Mouse (Mus musculus) spleen, postnatal 14 days (tissue): Measurements from ENCODE around the gene Dnmt3a.

ENCODE experiments used
- DNase-seq, 2 experiments: peaks; one replicate each; pipeline ENCODE4 v3.0.0; 2021 to 2022; ENCODE audit warnings: low spot score in 2 of 2

Dnmt3a gene

DNA sequence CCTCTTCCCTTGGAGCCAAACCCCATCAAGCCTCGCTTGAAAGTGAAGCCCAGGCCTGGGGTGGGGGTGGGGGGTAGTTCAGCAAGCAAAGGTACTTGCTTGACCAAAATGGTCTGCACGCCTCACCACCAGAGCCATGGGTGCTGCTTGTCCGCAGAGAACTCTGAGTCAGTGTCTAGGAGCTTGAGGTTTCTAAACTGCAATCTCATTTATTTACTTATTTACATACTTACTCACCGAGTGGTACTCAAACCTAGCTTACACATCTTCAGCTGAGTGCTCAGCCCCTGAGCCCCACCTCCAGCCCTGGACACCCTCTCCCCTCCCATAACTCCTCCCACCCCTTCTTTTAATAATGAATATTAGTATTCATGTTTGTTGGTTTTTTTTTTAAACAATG lies 48.6 kb downstream of the Dnmt3a start:
- no peak for DNase-seq

DNA sequence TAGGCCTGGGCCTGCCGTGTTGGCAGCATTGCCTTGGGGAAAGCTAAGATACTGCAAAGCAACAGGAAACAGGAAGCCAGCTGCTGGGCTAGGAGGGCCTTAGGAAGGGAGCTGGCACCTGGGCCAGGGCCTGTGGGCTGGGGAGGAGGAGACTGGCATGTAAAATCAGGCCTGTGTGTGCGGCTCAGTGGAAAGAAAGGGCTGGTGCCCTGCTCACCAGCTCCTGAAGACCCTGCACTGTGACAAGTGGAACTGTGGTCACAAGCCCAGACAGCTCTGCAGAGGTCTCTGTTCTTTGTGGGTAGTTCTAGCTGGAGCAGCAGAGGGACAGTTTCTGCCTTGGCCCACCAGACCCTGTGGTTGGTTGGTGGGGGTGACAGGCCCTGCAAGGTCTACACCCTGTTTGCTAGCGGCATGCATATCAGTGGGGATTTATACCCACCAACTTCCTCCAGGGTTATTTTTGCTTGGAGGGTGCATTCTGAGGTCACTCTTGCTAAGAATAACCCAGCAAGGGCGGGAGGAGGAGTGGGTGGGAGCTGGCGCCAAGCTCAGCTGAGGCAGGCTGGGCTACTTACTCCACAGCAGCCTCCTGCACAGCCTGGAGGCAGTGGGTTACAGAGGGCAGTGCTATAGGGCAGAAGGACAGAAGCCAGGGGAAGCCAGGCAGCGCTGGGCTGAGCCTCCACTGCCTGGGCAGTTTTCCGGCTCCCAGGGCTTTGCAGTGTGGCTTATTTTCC lies 50.1 kb downstream of the Dnmt3a start:
- peak in 1 of 2 experiments; percentile 26 for DNase-seq

DNA sequence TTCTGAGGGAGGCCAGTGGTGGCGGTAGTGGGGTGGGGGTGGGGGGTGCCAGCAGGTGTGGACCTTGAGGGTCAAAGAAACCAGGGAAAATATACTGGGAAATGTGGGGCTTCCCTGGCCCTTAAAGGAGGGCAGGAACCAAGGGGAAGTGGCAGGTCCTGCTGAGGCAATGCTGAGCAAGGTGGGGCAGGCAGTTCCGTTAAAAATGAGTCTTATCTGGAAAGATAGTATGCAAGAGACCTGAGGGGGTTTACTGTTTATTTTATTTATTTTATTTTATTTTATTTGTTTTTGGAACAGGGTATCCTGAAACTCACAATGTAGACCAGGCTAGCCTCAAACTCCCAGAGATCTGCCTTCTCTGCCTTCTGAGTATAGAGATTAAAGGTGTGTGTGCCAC lies 50.9 kb downstream of the Dnmt3a start:
- DNase-seq = no peak

DNA sequence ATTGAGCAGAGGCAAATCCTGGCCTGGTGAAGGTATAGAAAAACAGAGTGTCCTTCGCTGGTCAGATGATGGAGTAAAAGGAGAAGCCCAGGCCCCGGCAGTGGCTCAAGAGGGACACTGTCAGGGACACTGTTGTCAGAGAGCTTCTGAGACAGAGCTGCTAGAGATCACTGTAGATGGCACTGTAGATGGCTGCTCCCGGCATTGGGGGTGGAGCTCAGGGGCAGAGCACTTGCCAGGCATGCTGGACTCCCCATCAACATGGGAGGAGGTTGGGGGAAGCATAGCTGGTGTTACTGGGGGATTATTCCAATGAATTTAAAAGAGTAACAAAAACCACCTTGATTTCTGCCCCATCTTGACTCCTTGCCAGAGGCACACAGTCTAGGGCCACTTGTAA lies 51.4 kb downstream of the Dnmt3a start:
- DNase-seq = no peak

DNA sequence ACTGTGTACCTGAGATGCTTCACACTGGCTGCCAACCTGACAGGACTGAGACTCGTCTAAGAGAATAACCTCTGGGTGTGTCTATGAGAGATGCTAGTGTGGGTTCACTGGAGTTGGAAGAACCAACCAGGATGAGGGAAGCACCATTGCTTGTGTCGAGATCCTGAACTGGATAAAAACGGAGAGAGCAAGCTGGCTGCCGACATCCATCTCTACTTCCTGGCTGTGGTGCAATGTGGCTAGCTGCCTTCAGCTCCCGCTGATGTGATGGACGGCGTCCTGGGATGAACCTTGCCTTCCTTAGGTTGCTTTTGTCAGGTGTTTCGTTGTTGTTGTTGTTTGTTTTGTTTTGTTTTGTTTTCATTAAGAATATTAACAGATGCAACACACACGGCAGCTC lies 52.0 kb downstream of the Dnmt3a start:
- DNase-seq = no peak

DNA sequence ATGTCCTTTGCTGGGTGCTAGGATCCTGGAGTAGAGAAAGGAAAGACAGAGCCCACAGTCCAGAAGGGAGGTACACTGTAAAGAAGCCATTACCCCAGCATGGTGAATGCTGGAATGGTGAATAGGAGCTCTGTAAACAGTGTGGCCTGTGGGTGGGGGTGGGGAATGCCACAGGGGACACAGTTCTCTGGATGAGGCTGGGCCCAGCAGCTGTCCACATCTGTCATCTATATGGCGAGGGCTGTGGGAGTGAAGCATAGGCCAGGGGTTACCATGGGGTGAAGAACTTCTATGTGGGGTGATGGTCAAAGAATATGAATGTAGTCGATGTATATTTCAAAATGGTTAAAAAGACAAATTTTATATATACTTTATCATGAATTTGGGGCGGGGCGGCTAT lies 52.9 kb downstream of the Dnmt3a start:
- no peak for DNase-seq

DNA sequence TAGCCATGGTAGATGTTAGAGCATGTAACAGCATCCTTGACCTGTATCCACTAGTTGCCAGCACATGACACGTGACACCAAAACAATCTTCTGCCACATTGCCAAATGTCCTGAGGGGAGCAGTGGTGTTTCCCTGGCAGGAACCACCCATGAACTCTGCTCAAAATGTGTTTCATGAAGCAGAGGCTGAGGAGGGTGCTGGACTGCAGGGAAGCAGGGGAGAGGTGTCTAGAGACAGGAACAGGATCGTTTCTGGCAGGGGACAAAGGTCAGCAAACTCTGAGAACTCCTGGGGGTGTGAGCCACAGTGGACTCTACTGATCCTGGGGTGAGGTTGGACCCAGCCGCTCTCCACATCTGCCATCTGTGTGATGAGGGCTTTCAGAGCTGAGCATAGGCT lies 53.7 kb downstream of the Dnmt3a start:
- no peak for DNase-seq

DNA sequence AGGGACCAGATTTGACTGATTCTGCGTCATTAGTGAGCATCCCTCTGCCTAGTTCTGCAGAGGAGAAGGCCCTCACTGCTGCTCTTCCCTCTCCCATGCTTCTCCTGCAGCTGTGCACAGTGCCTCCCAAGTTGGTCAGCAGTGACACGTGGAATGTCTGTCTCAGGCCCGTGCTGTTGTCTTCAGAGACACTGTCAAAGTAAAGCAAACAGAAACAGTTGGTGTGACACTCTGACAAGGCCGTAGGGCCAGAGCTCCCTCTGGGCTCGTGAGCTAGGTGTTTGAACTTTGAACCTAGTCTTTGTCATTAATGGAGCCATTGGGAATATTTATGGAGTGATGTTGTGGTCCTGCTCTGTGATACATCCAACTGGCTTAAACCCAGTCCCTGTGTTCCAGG lies 54.2 kb downstream of the Dnmt3a start:
- no peak for DNase-seq

DNA sequence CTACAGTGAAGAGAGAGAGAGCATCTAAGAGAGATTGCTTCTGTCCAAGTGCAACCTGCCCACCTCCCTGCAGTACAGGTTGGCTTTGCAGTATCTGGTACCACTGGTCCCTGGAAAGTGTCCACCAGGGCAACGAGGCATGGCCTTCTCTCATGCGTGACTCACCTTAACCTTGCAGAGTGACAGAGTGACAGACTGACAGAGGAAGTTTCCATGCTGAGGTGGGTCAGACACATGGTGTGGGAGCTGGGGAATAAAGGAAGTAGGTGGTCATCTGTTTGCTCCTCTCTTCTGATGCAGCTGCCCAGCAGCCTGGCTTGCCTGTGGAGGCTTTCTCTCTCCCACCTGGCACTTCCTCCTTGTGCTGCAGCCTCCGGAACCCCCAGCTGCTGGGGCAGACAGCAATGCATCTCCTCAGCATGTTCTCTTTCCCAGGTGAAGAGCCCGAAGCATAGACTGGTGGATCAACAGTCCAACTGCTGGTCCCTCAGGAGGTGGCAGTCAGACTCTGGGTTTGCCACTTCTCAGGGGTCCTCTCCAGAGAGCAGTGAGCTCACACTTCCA lies 55.9 kb downstream of the Dnmt3a start:
- DNase-seq = no peak

DNA sequence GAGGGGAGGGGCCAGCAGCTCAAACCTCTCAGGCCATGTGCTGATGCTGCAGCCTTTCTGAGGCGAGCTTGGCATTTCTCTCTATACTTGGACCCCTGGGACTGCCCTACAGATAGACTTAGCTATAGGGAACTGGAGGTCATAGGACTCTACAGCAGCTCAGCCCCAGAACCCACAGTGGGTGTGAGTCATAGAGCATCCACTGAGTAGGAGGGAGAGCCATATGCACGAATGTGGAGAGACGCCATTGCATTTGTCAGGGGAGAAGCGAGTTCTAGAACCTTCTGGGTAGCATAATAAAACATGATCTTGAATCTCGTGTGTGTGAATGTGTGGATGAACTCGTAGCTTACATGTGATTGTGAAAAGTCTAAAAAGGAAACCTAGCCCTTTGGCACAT lies 56.4 kb downstream of the Dnmt3a start:
- no peak for DNase-seq

DNA sequence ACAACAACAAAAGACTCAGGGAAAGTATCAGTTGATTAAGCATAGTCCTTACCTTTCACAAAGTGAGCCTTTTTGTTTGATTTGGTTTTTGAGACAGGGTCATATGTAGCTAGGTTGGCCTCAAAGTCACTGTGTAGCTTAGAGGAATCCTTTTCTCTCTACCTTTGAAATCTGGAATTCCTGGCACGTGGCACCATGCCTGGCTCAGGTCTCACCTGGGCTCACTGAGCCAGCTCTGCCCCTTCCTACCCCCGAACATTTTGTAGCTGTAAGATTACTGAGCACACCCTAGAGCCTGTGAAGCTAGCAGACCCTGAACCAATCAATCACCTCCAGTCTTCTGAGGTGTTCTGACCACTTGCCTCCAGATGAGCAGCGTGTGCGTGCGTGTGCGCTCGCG lies 58.4 kb downstream of the Dnmt3a start:
- no peak for DNase-seq

DNA sequence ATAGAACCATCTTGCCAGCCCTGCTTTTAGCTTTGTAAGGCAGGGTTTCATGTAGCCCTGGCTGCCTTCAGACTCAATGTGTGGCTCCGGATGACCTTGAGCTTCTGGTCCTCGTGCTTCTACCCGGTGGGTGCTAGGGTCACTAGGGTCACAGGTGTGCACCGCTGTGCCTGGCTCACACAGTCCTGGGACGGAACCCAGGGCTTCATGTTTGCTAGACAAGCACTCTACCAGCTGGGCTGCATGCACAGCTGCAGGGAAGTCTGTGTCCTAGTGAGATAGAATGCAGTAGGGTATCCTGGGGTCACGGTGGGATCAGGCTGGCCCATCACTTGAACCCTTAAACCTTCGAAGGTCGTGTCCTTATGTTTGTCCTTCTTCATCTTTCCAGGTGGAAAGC lies 59.8 kb downstream of the Dnmt3a start:
- DNase-seq = no peak

DNA sequence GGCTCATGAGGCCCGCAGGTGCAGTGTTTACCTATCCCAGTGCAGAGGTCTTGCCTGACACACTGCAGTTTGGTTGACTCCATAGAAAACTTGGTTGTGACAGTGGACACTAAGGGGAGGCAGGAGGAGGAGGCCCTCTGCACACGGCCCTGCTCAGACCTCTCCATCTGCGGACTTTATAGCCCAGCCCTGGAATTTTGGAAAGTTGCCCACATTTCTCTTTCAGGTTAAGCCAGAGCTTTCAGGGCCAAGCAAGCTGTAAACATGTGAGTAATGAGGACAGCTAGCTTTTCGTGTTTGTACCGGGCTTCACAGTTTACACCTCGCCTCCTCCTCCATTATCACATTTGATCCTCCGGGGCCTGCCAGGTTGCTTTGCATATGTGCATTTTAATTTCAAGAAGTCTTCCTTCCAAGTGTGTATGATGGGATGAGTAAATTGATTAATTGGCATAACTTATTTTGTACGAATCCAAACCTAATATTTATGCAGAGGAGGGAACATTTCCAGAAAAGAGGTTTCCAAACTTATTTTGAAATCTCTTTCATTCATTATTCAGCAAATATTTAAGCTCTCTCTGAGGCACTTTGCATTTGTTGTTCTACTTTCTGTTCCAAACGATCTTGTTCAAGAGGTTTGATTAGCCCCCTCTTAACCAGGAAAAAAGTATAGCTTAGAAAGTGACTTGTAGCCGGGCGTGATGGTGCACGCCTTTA lies 61.0 kb downstream of the Dnmt3a start:
- DNase-seq = no peak

DNA sequence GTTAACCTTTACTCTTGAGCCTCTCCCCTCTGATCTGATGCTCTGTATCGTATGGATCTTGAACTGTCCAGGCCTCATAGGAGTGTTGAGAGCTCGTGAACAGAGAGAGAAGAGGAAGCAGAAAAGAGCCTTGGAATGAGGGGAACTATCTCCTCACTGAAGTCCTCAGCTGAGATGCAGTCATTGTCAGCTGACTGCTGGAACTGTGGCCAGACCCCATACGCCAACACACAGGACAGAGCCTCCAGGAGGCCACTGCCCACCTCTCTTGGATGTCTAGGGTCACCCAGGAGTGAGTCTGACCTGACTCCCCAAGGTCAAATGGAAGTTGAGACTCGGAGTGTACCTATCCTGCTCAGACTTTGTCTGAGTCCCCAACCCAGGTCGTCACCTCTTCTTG lies 62.3 kb downstream of the Dnmt3a start:
- no peak for DNase-seq

DNA sequence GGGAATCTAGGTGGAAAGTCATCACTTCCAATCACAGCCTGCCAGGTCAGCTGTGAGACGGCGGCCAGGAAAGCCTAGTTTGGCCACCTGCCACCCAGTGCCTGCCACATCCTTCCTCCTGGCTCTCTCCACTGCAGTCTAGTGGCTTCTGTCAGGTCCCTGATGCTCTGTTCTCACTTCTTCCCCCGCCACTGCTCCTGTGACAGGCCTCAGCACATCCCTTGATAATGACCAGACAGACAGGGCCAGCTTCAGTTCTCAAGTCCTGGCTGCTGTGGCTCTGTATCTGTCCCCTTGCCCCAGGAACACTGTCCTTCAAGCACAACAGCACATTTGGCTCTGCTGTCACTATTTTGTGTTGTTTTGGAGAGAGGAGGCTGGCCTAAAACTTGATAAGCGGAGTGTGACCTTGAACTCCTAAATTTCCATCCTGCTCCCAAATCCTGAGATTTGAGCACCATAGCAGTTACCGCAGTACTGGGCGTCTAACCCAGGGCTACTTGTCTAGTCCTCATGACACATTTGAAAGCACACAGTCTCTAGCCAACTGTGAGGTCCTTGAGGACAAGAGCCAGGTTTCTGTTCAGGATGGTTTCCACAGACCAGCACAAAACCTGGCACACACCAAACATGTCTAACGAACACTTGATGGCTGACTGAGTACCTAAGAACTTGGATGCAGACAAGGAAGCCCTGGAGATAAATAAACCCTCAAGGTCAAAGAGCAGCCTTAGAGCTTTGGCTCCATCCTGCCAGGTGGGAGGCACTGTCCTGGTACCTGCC lies 63.1 kb downstream of the Dnmt3a start:
- DNase-seq = no peak

DNA sequence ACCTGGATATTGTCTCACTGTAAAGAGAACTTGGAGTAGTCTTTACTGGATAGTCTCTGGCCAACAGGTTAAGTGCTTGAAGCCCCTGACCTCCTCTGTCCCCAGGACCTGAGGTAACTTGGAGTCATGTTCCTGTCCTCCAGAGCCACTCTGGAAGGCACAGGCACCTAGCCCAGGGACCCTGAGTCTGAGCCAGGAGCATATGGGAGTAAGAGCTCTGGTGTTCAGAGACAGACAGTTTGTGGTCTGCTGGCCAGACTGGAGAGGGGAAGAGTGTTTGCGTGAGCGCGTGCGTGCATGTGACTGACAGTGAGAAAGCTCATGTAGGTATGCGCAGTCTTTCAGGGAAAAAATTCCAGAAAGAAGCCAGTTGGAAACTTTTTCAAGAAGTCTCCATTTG lies 64.2 kb downstream of the Dnmt3a start:
- DNase-seq = no peak

DNA sequence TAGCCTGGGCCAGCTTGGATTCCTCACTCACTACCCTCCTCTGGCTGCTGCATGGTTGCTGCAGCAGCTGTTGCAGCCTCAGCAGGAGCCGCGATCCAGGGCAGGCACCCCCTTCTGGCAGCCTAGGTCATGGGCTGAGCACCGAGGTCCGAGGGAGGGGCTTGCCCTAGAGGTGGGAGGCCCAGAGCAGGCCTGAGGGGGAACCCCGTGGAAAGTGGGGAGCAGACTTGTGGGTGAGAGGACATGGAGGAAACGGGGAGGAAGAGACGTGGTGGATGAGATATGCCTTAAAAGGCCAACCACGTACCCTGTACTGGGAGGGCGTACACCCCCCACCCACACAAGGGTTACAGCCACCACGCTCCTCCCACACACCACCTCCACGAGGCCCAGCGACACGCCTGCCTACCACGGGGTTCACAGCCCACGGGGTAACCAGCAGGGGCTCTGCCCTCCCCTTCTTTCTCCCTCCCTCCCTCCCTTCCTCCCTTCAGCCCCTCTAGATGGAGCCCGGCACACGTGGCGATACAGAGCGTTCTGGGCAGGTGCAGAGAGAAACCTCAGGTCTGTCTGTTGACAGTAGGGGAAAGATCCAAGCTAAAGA lies 65.2 kb downstream of the Dnmt3a start:
- peak; percentile 31 to 46 for DNase-seq

DNA sequence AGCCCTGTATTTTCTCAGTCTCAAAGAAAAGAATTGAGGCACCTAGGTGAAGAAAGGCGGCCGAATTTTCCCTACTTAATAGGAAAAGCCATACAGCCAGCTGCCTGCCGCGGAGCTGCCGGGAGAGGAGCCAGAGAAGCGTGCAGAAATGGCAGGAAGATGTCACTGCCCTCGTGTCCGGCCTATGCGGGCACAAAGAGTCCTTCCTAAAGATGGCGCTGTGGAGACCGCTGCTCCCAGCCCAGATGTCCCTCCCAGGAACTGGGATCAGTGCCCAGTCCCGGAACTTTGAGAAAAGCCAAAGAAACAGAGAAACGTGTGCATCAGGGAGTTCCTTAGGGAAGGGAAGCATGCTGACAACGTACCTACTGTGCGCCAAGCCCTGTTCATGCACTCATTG lies 65.8 kb downstream of the Dnmt3a start:
- DNase-seq = peak in 1 of 2 experiments; percentile 12

DNA sequence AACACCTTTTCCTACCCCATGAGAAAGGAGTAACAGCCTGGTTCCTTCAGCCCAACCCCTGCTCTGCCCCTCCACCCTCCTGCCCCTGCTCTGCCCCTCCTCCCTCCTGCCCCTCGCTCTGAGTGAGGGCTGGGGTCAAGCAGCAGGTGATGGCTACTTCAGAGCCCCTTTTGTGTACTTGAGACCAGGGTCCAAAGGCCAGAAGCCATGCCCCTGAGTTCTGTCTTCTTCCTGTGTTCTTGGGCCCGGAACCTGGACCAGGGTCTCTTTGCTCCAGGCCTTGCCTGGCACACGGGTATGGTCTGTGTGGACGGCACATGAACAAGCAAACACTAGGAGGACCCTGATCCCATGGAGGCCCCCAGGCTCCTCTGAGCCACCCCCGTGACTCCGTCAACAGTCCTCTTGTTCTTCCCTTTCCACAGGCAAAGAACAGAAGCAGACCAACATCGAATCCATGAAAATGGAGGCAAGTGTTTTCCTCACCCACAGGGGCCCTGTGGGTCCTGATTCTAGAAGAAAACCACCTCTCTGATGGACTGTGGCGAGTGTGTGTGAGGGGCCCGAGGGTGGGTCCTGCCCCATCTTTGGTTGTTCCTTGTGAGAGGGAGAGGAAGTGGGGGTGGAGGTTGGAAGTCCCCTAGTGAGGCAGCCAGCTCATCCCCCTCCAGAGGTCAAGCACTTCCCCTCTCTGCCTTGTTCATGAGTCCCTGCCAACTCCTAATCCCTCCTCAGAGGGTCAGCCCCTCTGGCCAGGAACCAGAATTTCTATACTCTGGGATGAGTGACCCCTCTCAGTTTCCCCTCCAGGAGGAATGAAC lies 66.8 kb downstream of the Dnmt3a start:
- DNase-seq = no peak

DNA sequence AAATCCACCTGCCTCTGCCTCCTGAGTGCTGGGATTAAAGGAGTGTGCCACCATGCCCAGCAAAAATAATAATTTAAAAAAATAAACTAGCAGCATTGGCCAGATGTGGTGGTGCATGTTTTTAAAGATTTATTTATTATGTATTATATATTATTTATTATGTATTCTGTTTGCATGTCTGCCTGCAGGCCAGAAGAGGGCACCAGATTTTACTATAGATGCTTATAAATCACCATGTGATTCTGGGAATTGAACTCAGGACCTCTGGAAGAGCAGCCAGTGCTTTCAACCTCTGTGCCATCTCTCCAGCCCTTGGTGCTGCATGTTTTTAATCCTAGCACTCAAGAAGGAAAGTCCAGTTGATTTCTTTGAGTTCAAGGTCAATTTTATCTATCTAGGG lies 69.7 kb downstream of the Dnmt3a start:
- DNase-seq = no peak

DNA sequence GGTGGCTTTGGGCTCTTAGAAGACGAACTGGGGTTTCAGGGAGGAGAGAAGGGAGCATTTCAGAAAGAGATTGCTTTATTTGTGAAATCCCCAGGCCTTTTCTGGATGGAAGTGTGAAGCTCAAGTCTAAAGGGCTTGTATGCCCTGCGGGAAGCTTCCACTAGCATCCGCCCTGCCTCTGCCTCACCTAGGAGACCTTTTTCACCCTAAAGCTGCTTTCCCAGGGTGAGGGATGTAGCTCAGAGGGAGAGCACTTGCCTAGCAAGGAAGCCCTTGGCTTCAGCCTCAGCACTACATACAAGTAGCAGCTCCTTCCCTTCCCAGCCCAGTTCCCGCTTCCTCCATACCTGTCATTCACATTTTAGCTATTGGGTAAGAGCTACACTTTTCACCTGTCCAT lies 71.6 kb downstream of the Dnmt3a start:
- DNase-seq = no peak
